Mouse (Mus musculus) lung, postnatal 0 days (tissue): ENCODE measurements around the gene Mboat7. TPM values are rescaled to one million over a fixed set of nuclear protein-coding genes. Genes with fewer than 3 reads are reported as not detected.

ENCODE experiments used
- ATAC-seq: fragments of 200-750 bp; cut with Nextera tagmentation; 2 replicates; pipeline ENCODE4 v1.8.0; 2017; ENCODE audit warnings: moderate library complexity
- DNase-seq: peaks from one replicate; pipeline ENCODE4 v3.0.0-alpha.2; 2016; ENCODE audit warnings: low spot score
- H3K27ac ChIP-seq: fragments of 300-500 bp; sonication (generic); 2 replicates; pipeline ENCODE4 v1.5.1; 2014; ENCODE audit warnings: antibody characterized with exemption, mild to moderate bottlenecking, low read length, mixed read lengths
- H3K27me3 ChIP-seq: fragments of 300-500 bp; sonication (generic); replicated peaks from 2 replicates; pipeline ENCODE4 v1.6.1; 2014; ENCODE audit warnings: low read length, mixed read lengths; ENCODE audit not compliant: insufficient read depth
- H3K36me3 ChIP-seq: fragments of 300-500 bp; sonication (generic); 2 replicates; pipeline ENCODE4 v1.6.1; 2014; ENCODE audit warnings: low read length, mixed read lengths; ENCODE audit not compliant: insufficient read depth
- H3K4me1 ChIP-seq: fragments of 300-500 bp; sonication (generic); 2 replicates; pipeline ENCODE4 v1.6.1; 2014; ENCODE audit warnings: antibody characterized with exemption, low read depth, low read length, mixed read lengths; ENCODE audit not compliant: insufficient read depth
- H3K4me2 ChIP-seq: fragments of 300-500 bp; sonication (generic); replicated peaks from 2 replicates; pipeline ENCODE4 v1.6.1; 2014; ENCODE audit warnings: low read depth, mild to moderate bottlenecking, low read length, moderate library complexity, mixed read lengths
- H3K4me3 ChIP-seq: fragments of 300-500 bp; sonication (generic); 2 replicates; pipeline ENCODE4 v1.5.1; 2014; ENCODE audit warnings: low read depth, low read length
- H3K9ac ChIP-seq: fragments of 300-500 bp; sonication (generic); replicated peaks from 2 replicates; pipeline ENCODE4 v1.6.1; 2014; ENCODE audit warnings: low read depth, mild to moderate bottlenecking
- H3K9me3 ChIP-seq: fragments of 300-500 bp; sonication (generic); 2 replicates; pipeline ENCODE4 v1.6.1; 2016; ENCODE audit warnings: low read length, mixed read lengths
- CTCF ChIP-seq: IDR thresholded peaks from 2 replicates; pipeline ENCODE4 v1.5.1; 2016; ENCODE audit warnings: antibody characterized with exemption, mild to moderate bottlenecking
- EP300 ChIP-seq: IDR thresholded peaks from 2 replicates; pipeline ENCODE4 v1.6.1; 2016; ENCODE audit warnings: antibody characterized with exemption, mild to moderate bottlenecking, control low read depth
- WGBS: fragments of 180-500 bp; shearing (Covaris S2); extraction: QIAGEN DNeasy Blood & Tissue Kit; methylation state at CpG from one replicate; pipeline ENCODE4 v1.1.7; 2014; 5-methylcytosine and 5-hydroxymethylcytosine counted together
- polyA plus RNA-seq: library from polyadenylated mRNA; unstranded; fragments of >200 nt; fragmentation: Nextera tagmentation; extraction: Ambion mirVana; gene quantifications from 2 replicates; pipeline ENCODE4 v1.2.1, GENCODE M21; 2015

Mboat7 gene
- polyA plus RNA-seq, 1 experiment from 2014 or later: 39.1 TPM

DNA sequence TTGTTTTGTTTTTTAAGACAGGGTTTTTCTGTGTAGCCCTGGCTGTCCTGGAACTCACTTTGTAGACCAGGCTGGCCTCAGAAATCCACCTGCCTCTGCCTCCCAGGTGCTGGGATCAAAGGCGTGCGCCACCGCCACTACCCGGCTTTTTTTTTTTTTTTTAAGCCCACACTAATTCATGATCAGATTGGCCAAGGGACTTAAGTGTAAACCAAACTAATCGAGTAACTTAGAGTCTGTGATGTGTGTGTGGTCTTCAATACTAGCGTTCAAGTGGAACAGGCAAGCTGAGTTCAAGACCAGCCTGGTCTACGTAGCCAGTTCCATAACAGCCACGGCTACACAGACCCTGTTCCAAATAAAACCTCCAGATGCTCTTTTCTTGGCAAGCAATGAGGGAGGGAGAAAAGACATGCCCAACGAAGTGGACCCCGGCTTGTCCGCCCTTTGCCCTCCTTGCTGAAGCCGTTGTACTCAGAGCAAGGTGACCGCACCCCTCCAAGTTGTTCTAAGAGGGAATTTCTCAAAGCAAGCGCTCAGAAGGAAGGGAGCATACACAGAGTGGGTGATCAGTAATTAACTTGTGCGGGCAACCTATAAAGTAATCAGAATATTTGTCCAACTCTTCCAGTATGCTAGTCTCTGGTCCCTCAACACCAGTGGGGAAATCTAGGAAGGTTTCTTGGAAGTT, 28.7 kb downstream of the Mboat7 start:
- DNase-seq (peak; percentile 72), ATAC-seq (peak; percentile 41)
- H3K4me2 ChIP-seq: peak overlapping the region; percentile 68
- H3K36me3 ChIP-seq: peaks cover 18% of the 10 kb centered on the region
- peak overlapping the region; percentile 90 for H3K27ac ChIP-seq
- H3K4me3 ChIP-seq: peak overlapping the region; percentile 59
- no peaks in the 10 kb centered on the region for H3K9me3 ChIP-seq
- no peaks in the 10 kb centered on the region for H3K27me3 ChIP-seq
- 22% methylated on average over 15 of the region's 15 CpGs for WGBS
- TF ChIP-seq CTCF (no peak), EP300 (peak; percentile 23; the same call in 1 of the 2 replicates)
- H3K4me1 ChIP-seq: peaks cover 8% of the 10 kb centered on the region
- H3K9ac ChIP-seq: peak overlapping the region; percentile 70

- ATAC-seq (no peak), DNase-seq (no peak)
- TF ChIP-seq EP300: no peak
- TF ChIP-seq CTCF: no peak
- H3K27ac ChIP-seq: no peak overlapping the region
- no peak overlapping the region for H3K9ac ChIP-seq
- no peak overlapping the region for H3K4me3 ChIP-seq
- peaks cover 63% of the 10 kb centered on the region for H3K36me3 ChIP-seq
- no peak overlapping the region for H3K4me2 ChIP-seq
- H3K27me3 ChIP-seq: no peaks in the 10 kb centered on the region
- WGBS: 91% methylated on average over 14 of the region's 14 CpGs
- no peaks in the 10 kb centered on the region for H3K4me1 ChIP-seq
- no peaks in the 10 kb centered on the region for H3K9me3 ChIP-seq
These were observed 34.7 kb downstream of the Mboat7 start for GRCm38 (mm10) chr7:3658578-3658977.

GRCm38 (mm10) chr7:3656966-3657365, 36.4 kb downstream of the Mboat7 start:
- no peak overlapping the region for H3K4me3 ChIP-seq
- no peaks in the 10 kb centered on the region for H3K9me3 ChIP-seq
- DNase-seq (no peak), ATAC-seq (no peak)
- H3K27ac ChIP-seq: no peak overlapping the region
- H3K4me2 ChIP-seq: no peak overlapping the region
- no peaks in the 10 kb centered on the region for H3K27me3 ChIP-seq
- no peak overlapping the region for H3K9ac ChIP-seq
- peaks cover 79% of the 10 kb centered on the region for H3K36me3 ChIP-seq
- no peaks in the 10 kb centered on the region for H3K4me1 ChIP-seq
- 71% methylated on average over 4 of the region's 4 CpGs for WGBS
- no peak for TF ChIP-seq EP300
- no peak for TF ChIP-seq CTCF

- H3K4me1 ChIP-seq: peaks cover 14% of the 10 kb centered on the region
- H3K4me2 ChIP-seq: peak overlapping the region; percentile 93
- peak overlapping the region; percentile 98; the same call in 1 of the 2 replicates for H3K4me3 ChIP-seq
- no peaks in the 10 kb centered on the region for H3K9me3 ChIP-seq
- DNase-seq: no peak
- H3K36me3 ChIP-seq: peaks cover 10% of the 10 kb centered on the region; the same call in 1 of the 2 replicates
- no peaks in the 10 kb centered on the region for H3K27me3 ChIP-seq
- peak overlapping the region; percentile 99 for H3K9ac ChIP-seq
- WGBS: 58% methylated on average over 4 of the region's 4 CpGs
- no peak overlapping the region for H3K27ac ChIP-seq
- no peak for TF ChIP-seq EP300
- no peak for TF ChIP-seq CTCF
- ATAC-seq: no peak
These were observed 46.7 kb downstream of the Mboat7 start for GRCm38 (mm10) chr7:3646641-3647040.

- peak overlapping the region; percentile 99; the same call in 1 of the 2 replicates for H3K27ac ChIP-seq
- TF ChIP-seq CTCF (no peak), EP300 (no peak)
- peak overlapping the region; percentile 98 for H3K4me3 ChIP-seq
- H3K4me2 ChIP-seq: peak overlapping the region; percentile 93
- no peak for DNase-seq
- peak overlapping the region; percentile 99 for H3K9ac ChIP-seq
- no peaks in the 10 kb centered on the region for H3K9me3 ChIP-seq
- 7% methylated on average over 9 of the region's 9 CpGs for WGBS
- ATAC-seq: no peak
- peaks cover 5% of the 10 kb centered on the region; the same call in 1 of the 2 replicates for H3K36me3 ChIP-seq
- H3K4me1 ChIP-seq: peaks cover 14% of the 10 kb centered on the region
- H3K27me3 ChIP-seq: no peaks in the 10 kb centered on the region
These were observed 47.1 kb downstream of the Mboat7 start for GRCm38 (mm10) chr7:3646188-3646587.

DNA sequence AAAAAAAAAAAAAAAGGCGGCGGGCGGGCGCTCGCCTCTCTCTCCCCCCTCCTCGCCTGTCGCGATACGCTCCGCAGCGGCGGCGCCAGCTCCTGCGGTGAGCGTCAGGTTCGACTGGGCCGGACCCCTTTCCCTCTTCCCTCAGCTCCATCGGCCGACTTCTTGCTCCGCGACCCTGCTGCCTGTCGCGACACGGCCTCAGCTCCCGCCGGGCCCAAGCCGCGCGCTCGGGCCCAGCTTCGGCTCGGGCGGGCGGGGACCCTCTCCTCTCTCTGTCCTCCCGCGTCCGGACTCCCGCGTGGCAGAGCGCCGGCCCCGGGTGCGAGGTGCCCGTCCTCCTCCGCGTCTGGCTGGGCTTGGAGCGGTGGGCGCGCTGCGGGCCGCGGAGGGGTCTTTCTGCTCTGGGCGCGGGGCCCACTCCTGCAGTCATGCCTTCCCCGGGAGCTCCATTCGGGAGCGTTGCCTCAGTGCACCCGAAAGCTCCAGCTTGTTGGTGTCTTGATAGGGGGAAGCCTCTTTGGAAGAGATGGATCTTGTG, 47.8 kb downstream of the Mboat7 start:
- peak overlapping the region; percentile 99 for H3K9ac ChIP-seq
- H3K27me3 ChIP-seq: no peaks in the 10 kb centered on the region
- H3K36me3 ChIP-seq: peaks cover 1% of the 10 kb centered on the region; the same call in 1 of the 2 replicates
- under 1% methylated on average over 28 of the region's 58 CpGs for WGBS
- peak; percentile 16 for ATAC-seq
- TF ChIP-seq EP300: no peak
- no peaks in the 10 kb centered on the region for H3K9me3 ChIP-seq
- peaks cover 14% of the 10 kb centered on the region for H3K4me1 ChIP-seq
- H3K27ac ChIP-seq: peak overlapping the region; percentile 99
- peak overlapping the region; percentile 93 for H3K4me2 ChIP-seq
- peak overlapping the region; percentile 98 for H3K4me3 ChIP-seq
- DNase-seq: no peak
